Mouse (Mus musculus): ENCODE results near the gene Tbxas1.

GRCm38 (mm10) chr6:39054206-39054864 is 179.1 kb downstream of the Tbxas1 start:
- TF ChIP-seq CTCF (IDR thresholded peaks at IDR 0.05; ENCODE audit: low read depth) (no peak), EP300 (IDR thresholded peaks at IDR 0.05; ENCODE audit: low read depth) (no peak)

Data from liver, embryonic 14.5 days (tissue).